Mouse (Mus musculus) stomach, embryonic 16.5 days (tissue): ENCODE results near the gene Ccdc120. TPM values are rescaled to one million over a fixed set of nuclear protein-coding genes. Genes with fewer than 3 reads are reported as not detected.

Experiments
- ATAC-seq: fragments of 200-750 bp; cut with Nextera tagmentation; 2 replicates; pipeline ENCODE4 v1.8.0; 2017; ENCODE audit warnings: moderate number of reproducible peaks, moderate TSS enrichment; ENCODE audit not compliant: insufficient read depth, low FRiP score
- H3K27ac ChIP-seq: fragments of 300-500 bp; sonication (generic); 2 replicates; pipeline ENCODE4 v1.5.1; 2014; ENCODE audit warnings: low read length
- H3K27me3 ChIP-seq: fragments of 300-500 bp; sonication (generic); 2 replicates; pipeline ENCODE4 v1.6.1; 2014; ENCODE audit warnings: low read length, control low read depth, mixed read lengths; ENCODE audit not compliant: control insufficient read depth, insufficient read depth
- H3K36me3 ChIP-seq: fragments of 300-500 bp; sonication (generic); 2 replicates; pipeline ENCODE4 v1.6.1; 2014; ENCODE audit warnings: low read length; ENCODE audit not compliant: control insufficient read depth, insufficient read depth
- H3K4me1 ChIP-seq: fragments of 300-500 bp; sonication (generic); 2 replicates; pipeline ENCODE4 v1.6.1; 2014; ENCODE audit warnings: low read length, control low read depth, mixed read lengths; ENCODE audit not compliant: control insufficient read depth, insufficient read depth
- H3K4me2 ChIP-seq: fragments of 300-500 bp; sonication (generic); 2 replicates; pipeline ENCODE4 v1.6.1; 2014; ENCODE audit warnings: low read depth, low read length, mixed read lengths
- H3K4me3 ChIP-seq: fragments of 300-500 bp; sonication (generic); replicated peaks from 2 replicates; pipeline ENCODE4 v1.5.1; 2014; ENCODE audit warnings: mild to moderate bottlenecking, low read length
- H3K9ac ChIP-seq: fragments of 300-500 bp; sonication (generic); 2 replicates; pipeline ENCODE4 v1.6.1; 2014; ENCODE audit warnings: low read length
- H3K9me3 ChIP-seq: fragments of 300-500 bp; sonication (generic); replicated peaks from 2 replicates; pipeline ENCODE4 v1.6.1; 2016; ENCODE audit warnings: low read length, control low read depth; ENCODE audit not compliant: control insufficient read depth
- WGBS: fragments of 180-500 bp; shearing (Covaris S2); extraction: QIAGEN DNeasy Blood & Tissue Kit; methylation state at CpG from one replicate; pipeline ENCODE4 v1.1.7; 2014; 5-methylcytosine and 5-hydroxymethylcytosine counted together
- polyA plus RNA-seq: library from polyadenylated mRNA; unstranded; fragments of >200 nt; fragmentation: Nextera tagmentation; extraction: Ambion mirVana; gene quantifications from 2 replicates; pipeline ENCODE4 v1.2.1, GENCODE M21; 2015

Ccdc120 gene
- polyA plus RNA-seq, 1 experiment from 2014 or later, result 17.9 TPM

DNA sequence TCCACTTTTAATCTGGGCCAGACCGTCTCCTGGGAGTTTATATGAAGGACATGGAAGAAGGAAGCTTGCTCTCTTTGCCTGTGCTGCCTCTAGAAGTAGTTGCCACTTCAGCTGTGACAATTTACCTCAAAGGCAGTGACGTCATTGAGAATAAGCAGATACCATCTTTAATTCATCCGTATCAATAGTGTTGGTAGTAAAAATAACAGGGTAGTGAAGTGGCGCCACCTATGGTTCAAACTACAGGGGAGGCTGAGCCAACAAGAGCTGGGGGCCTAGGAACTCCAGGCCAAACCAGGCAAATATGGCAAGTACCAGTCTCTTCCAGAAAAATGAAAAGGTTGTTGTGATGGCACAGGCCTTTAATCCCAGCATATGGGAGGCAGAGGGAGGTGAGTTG, 57.8 kb downstream of the Ccdc120 start:
- no peak for ATAC-seq
- 31% methylated on average over 4 of the region's 4 CpGs for WGBS
- H3K27ac ChIP-seq, result no peak overlapping the region
- no peaks in the 10 kb centered on the region for H3K4me1 ChIP-seq
- H3K4me3 ChIP-seq, result no peak overlapping the region
- H3K36me3 ChIP-seq, result no peaks in the 10 kb centered on the region
- H3K9ac ChIP-seq, result no peak overlapping the region
- no peak overlapping the region for H3K4me2 ChIP-seq
- no peaks in the 10 kb centered on the region for H3K27me3 ChIP-seq
- no peaks in the 10 kb centered on the region for H3K9me3 ChIP-seq

DNA sequence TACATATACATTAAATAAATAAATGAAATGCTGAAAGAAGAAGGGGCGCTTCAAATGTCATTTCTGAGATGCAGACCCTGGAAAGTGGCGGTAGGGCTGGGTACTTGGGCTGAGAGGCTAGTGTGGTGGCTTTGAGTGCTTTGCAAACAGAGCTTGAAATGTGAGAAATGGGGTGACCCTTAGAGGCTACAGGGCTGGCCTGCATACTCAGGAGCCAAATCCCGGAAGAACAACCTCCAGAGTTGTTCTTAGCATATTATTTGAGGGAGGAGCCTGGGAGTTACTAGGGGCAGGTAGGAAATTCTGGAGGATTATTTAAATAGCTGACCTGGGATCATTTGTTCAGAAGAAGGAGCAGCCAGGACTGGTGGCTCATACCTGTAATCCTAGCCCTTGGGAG, 60.2 kb downstream of the Ccdc120 start:
- H3K4me3 ChIP-seq, result no peak overlapping the region

DNA sequence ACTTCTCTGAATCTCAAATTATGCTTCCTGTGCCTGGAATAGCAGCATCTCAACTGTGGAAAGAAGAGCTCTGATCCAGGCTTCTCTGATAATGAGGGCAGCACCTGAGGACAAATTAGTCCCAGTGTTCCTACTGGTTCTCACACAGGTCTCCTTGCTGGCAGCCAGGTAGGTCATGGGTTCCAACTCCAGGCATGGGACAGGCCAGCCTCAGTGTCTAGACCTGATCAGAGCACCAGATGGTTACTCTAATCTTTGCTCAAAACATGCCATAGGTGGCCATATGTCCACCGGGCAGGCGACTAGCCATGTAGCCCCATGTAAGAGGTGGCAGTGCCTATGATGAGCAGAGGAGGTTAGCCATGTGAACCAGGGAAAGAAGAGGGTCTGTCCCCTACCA, 62.4 kb downstream of the Ccdc120 start:
- no peaks in the 10 kb centered on the region for H3K27me3 ChIP-seq
- no peaks in the 10 kb centered on the region for H3K9me3 ChIP-seq
- no peaks in the 10 kb centered on the region for H3K36me3 ChIP-seq
- H3K9ac ChIP-seq, result no peak overlapping the region
- no peak for ATAC-seq
- no peak overlapping the region for H3K4me2 ChIP-seq
- WGBS, result 85% methylated on average over 2 of the region's 2 CpGs
- no peaks in the 10 kb centered on the region for H3K4me1 ChIP-seq
- no peak overlapping the region for H3K27ac ChIP-seq
- H3K4me3 ChIP-seq, result no peak overlapping the region

More for the DNA sequence above, 60.2 kb downstream of the Ccdc120 start:
- no peak overlapping the region for H3K4me2 ChIP-seq
- H3K27ac ChIP-seq, result no peak overlapping the region
- no peak overlapping the region for H3K9ac ChIP-seq
- WGBS, result 64% methylated on average over 3 of the region's 3 CpGs
- no peak for ATAC-seq
- no peaks in the 10 kb centered on the region for H3K36me3 ChIP-seq
- H3K9me3 ChIP-seq, result no peaks in the 10 kb centered on the region
- no peaks in the 10 kb centered on the region for H3K27me3 ChIP-seq
- no peaks in the 10 kb centered on the region for H3K4me1 ChIP-seq

Other genes starting within 250 kb of the Ccdc120 start
- 0.16 TPM in 1 of 2 replicates, not detected in the other for gene Foxp3, start 177.3 kb downstream of the Ccdc120 start, polyA plus RNA-seq
- gene Ppp1r3f, start 176.6 kb downstream of the Ccdc120 start, polyA plus RNA-seq, result 0.89 and 1.4 TPM in 2 replicates
- gene Ccdc22, start 145.4 kb downstream of the Ccdc120 start, polyA plus RNA-seq, result 28.5 and 29.6 TPM in 2 replicates
- 0.05 TPM in 1 of 2 replicates, not detected in the other for gene Cacna1f, start 143.8 kb downstream of the Ccdc120 start, polyA plus RNA-seq
- 9.8 and 10.3 TPM in 2 replicates for gene Syp, start 112.4 kb downstream of the Ccdc120 start, polyA plus RNA-seq
- gene Prickle3, start 93.6 kb downstream of the Ccdc120 start, polyA plus RNA-seq, result 11.1 and 12.7 TPM in 2 replicates
- 233 and 283 TPM in 2 replicates for gene Plp2, start 79.5 kb downstream of the Ccdc120 start, polyA plus RNA-seq
- gene Magix, start 69.7 kb downstream of the Ccdc120 start, polyA plus RNA-seq, result 0.80 and 0.87 TPM in 2 replicates
- 37.9 and 38.4 TPM in 2 replicates for gene Gpkow, start 53.8 kb downstream of the Ccdc120 start, polyA plus RNA-seq
- gene Wdr45, start 36.6 kb downstream of the Ccdc120 start, polyA plus RNA-seq, result 36.5 and 36.7 TPM in 2 replicates
- gene Gm45208, start 28.7 kb downstream of the Ccdc120 start, polyA plus RNA-seq, result not detected in 2 replicates
- gene Praf2, start 22.5 kb downstream of the Ccdc120 start, polyA plus RNA-seq, result 59.4 and 63.1 TPM in 2 replicates
- gene Tfe3, start 11.7 kb upstream of the Ccdc120 start, polyA plus RNA-seq, result 21.7 and 25.2 TPM in 2 replicates
- gene Gripap1, start 38.9 kb upstream of the Ccdc120 start, polyA plus RNA-seq, result 42.4 and 47.8 TPM in 2 replicates
- 1.7 and 2.0 TPM in 2 replicates for gene Kcnd1, start 71.4 kb upstream of the Ccdc120 start, polyA plus RNA-seq
- gene Otud5, start 90.5 kb upstream of the Ccdc120 start, polyA plus RNA-seq, result 25.3 and 28.6 TPM in 2 replicates
- 10.9 and 11.1 TPM in 2 replicates for gene Pim2, start 127.4 kb upstream of the Ccdc120 start, polyA plus RNA-seq
- 45.0 and 47.0 TPM in 2 replicates for gene Slc35a2, start 133.1 kb upstream of the Ccdc120 start, polyA plus RNA-seq
- 99.8 and 104 TPM in 2 replicates for gene Pqbp1, start 148.4 kb upstream of the Ccdc120 start, polyA plus RNA-seq
- 142 and 143 TPM in 2 replicates for gene Timm17b, start 148.5 kb upstream of the Ccdc120 start, polyA plus RNA-seq
- gene Gm10491, start 156.9 kb upstream of the Ccdc120 start, polyA plus RNA-seq, result not detected in 2 replicates
- gene Gm10490, start 158.6 kb upstream of the Ccdc120 start, polyA plus RNA-seq, result not detected in 2 replicates
- 7.6 and 8.6 TPM in 2 replicates for gene Pcsk1n, start 168.9 kb upstream of the Ccdc120 start, polyA plus RNA-seq
- not detected in 2 replicates for gene Eras, start 177.7 kb upstream of the Ccdc120 start, polyA plus RNA-seq
- 21.4 and 23.3 TPM in 2 replicates for gene Hdac6, start 197.0 kb upstream of the Ccdc120 start, polyA plus RNA-seq
- gene Gata1, start 227.2 kb upstream of the Ccdc120 start, polyA plus RNA-seq, result 5.6 and 6.0 TPM in 2 replicates